Mouse (Mus musculus) MEL (cell line): ENCODE data around the gene Emp3. TPM values are rescaled to one million over a fixed set of nuclear protein-coding genes. Genes with fewer than 3 reads are reported as not detected.

ENCODE experiments used
- polyA plus RNA-seq, 2 experiments: library from polyadenylated mRNA; stranded (reverse) in 1 of 2; unstranded in 1 of 2; fragments of >175 nt in 1 of 2; fragments of >200 nt in 1 of 2; gene quantifications; 2 replicates each; pipeline versions ENCODE4 v1.2.1 to v1.2.4; 2012; ENCODE audit warnings: low replicate concordance in 2 of 2, low read depth in 1 of 2; ENCODE audit not compliant: insufficient read length in 2 of 2, insufficient read depth in 1 of 2, missing spikeins in 1 of 2
- total RNA-seq: library from RNA; depleted of rRNA; stranded (reverse); fragments of 300-350 nt; gene quantifications from 2 replicates; pipeline ENCODE4 v1.2.3, GENCODE M21; 2012; rRNA removed

Gene Emp3
- total and polyA plus RNA-seq, 3 experiments: 75.0 to 111 TPM; not detected in 1

Other genes starting within 250 kb of the Emp3 start
- gene Ntn5, start 237.4 kb downstream of the Emp3 start, total RNA-seq: not detected in 2 replicates
- gene Ntn5, start 237.4 kb downstream of the Emp3 start, polyA plus RNA-seq: under 1 TPM in 1 of 2 experiments, not detected in 1; 0.13 TPM
- gene Sec1, start 227.0 kb downstream of the Emp3 start, total RNA-seq: not detected in 2 replicates
- not detected for gene Sec1, start 227.0 kb downstream of the Emp3 start, polyA plus RNA-seq
- gene Car11, start 221.6 kb downstream of the Emp3 start, total RNA-seq: 0.29 and 0.77 TPM in 2 replicates
- 1 to 10 TPM in 1 of 2 experiments, not detected in 1; 1.5 TPM for gene Car11, start 221.6 kb downstream of the Emp3 start, polyA plus RNA-seq
- gene Dbp, start 216.3 kb downstream of the Emp3 start, total RNA-seq: 21.1 and 24.4 TPM in 2 replicates
- 10 to 100 TPM in 1 of 2 experiments, not detected in 1; 22.5 TPM for gene Dbp, start 216.3 kb downstream of the Emp3 start, polyA plus RNA-seq
- 3,210 and 3,724 TPM in 2 replicates for gene Rpl18, start 205.9 kb downstream of the Emp3 start, total RNA-seq
- 1,000 to 10,000 TPM in 1 of 2 experiments, not detected in 1; 3,544 TPM for gene Rpl18, start 205.9 kb downstream of the Emp3 start, polyA plus RNA-seq
- 18.3 and 21.0 TPM in 2 replicates for gene Sphk2, start 203.4 kb downstream of the Emp3 start, total RNA-seq
- 10 to 100 TPM in 1 of 2 experiments, not detected in 1; 40.2 TPM for gene Sphk2, start 203.4 kb downstream of the Emp3 start, polyA plus RNA-seq
- 0.95 and 1.0 TPM in 2 replicates for gene Fam83e, start 200.2 kb downstream of the Emp3 start, total RNA-seq
- gene Fam83e, start 200.2 kb downstream of the Emp3 start, polyA plus RNA-seq: under 1 TPM in 1 of 2 experiments, not detected in 1; 0.43 TPM
- gene Spaca4, start 195.6 kb downstream of the Emp3 start, total RNA-seq: not detected in 2 replicates
- under 1 TPM in 1 of 2 experiments, not detected in 1; 0.38 TPM for gene Spaca4, start 195.6 kb downstream of the Emp3 start, polyA plus RNA-seq
- gene Lmtk3, start 137.7 kb downstream of the Emp3 start, total RNA-seq: 0.03 and 0.04 TPM in 2 replicates
- under 1 TPM in 1 of 2 experiments, not detected in 1; 0.40 TPM for gene Lmtk3, start 137.7 kb downstream of the Emp3 start, polyA plus RNA-seq
- 0.08 and 0.16 TPM in 2 replicates for gene Sult2b1, start 136.7 kb downstream of the Emp3 start, total RNA-seq
- under 1 TPM in 1 of 2 experiments, not detected in 1; 0.47 TPM for gene Sult2b1, start 136.7 kb downstream of the Emp3 start, polyA plus RNA-seq
- gene Cyth2, start 106.8 kb downstream of the Emp3 start, total RNA-seq: 42.6 and 52.9 TPM in 2 replicates
- gene Cyth2, start 106.8 kb downstream of the Emp3 start, polyA plus RNA-seq: 10 to 100 TPM in 1 of 2 experiments, not detected in 1; 92.2 TPM
- 0.39 and 0.46 TPM in 2 replicates for gene Kcnj14, start 96.6 kb downstream of the Emp3 start, total RNA-seq
- 1 to 10 TPM in 1 of 2 experiments, not detected in 1; 1.3 TPM for gene Kcnj14, start 96.6 kb downstream of the Emp3 start, polyA plus RNA-seq
- gene Grwd1, start 90.5 kb downstream of the Emp3 start, total RNA-seq: 132 and 173 TPM in 2 replicates
- 100 to 1,000 TPM in 1 of 2 experiments, 10 to 100 TPM in 1; 82.2 to 108 TPM for gene Grwd1, start 90.5 kb downstream of the Emp3 start, polyA plus RNA-seq
- gene Kdelr1, start 48.6 kb downstream of the Emp3 start, total RNA-seq: 33.2 and 42.3 TPM in 2 replicates
- gene Kdelr1, start 48.6 kb downstream of the Emp3 start, polyA plus RNA-seq: 10 to 100 TPM in 1 of 2 experiments, not detected in 1; 60.6 TPM
- gene Grin2d, start 43.0 kb downstream of the Emp3 start, total RNA-seq: 0.16 and 0.19 TPM in 2 replicates
- under 1 TPM in 1 of 2 experiments, not detected in 1; 0.57 TPM for gene Grin2d, start 43.0 kb downstream of the Emp3 start, polyA plus RNA-seq
- gene Syngr4, start 24.7 kb downstream of the Emp3 start, total RNA-seq: 0.33 and 0.46 TPM in 2 replicates
- gene Syngr4, start 24.7 kb downstream of the Emp3 start, polyA plus RNA-seq: 1 to 10 TPM in 1 of 2 experiments, not detected in 1; 1.1 TPM
- 10.1 and 10.7 TPM in 2 replicates for gene Tmem143, start 24.5 kb downstream of the Emp3 start, total RNA-seq
- 10 to 100 TPM in 1 of 2 experiments, not detected in 1; 20.1 TPM for gene Tmem143, start 24.5 kb downstream of the Emp3 start, polyA plus RNA-seq
- 0.15 TPM in 1 of 2 replicates, not detected in the other for gene Ccdc114, start 2.7 kb upstream of the Emp3 start, total RNA-seq
- gene Ccdc114, start 2.7 kb upstream of the Emp3 start, polyA plus RNA-seq: under 1 TPM in 1 of 2 experiments, not detected in 1; 0.24 TPM
- 0.12 TPM in 1 of 2 replicates, not detected in the other for gene Abcc6, start 108.9 kb upstream of the Emp3 start, total RNA-seq
- under 1 TPM in 1 of 2 experiments, not detected in 1; 0.04 TPM for gene Abcc6, start 108.9 kb upstream of the Emp3 start, polyA plus RNA-seq
- 159 and 197 TPM in 2 replicates for gene Nomo1, start 112.3 kb upstream of the Emp3 start, total RNA-seq
- 1,000 to 10,000 TPM in 1 of 2 experiments, 100 to 1,000 TPM in 1; 195 to 1,239 TPM for gene Nomo1, start 112.3 kb upstream of the Emp3 start, polyA plus RNA-seq
- not detected in 2 replicates for gene Kcnj11, start 179.4 kb upstream of the Emp3 start, total RNA-seq
- gene Kcnj11, start 179.4 kb upstream of the Emp3 start, polyA plus RNA-seq: not detected